Mouse (Mus musculus): Measurements from ENCODE around the gene Lalba. TPM values are rescaled to one million over a fixed set of nuclear protein-coding genes. Genes with fewer than 3 reads are reported as not detected.
A peak's percentile ranks its signal among the peaks of the same experiment; 100 is the strongest.

Lalba gene
- polyA plus RNA-seq, 1 experiment from 2014 or later, result not detected

GRCm38 (mm10) chr15:98512232-98512631 lies 29.7 kb upstream of the Lalba start:
- Histone ChIP-seq H3K27ac (replicated peaks) (no peak overlapping the region; the same call in 1 of the 2 replicates), H3K9me3 (replicated peaks) (no peaks in the 10 kb centered on the region), H3K9ac (no peak overlapping the region), H3K4me3 (replicated peaks) (no peak overlapping the region), H3K27me3 (no peaks in the 10 kb centered on the region), H3K36me3 (no peaks in the 10 kb centered on the region), H3K4me1 (peaks cover 10% of the 10 kb centered on the region), H3K4me2 (replicated peaks) (no peak overlapping the region)
- WGBS, result 63% methylated on average over 8 of the region's 8 CpGs
- no peak for ATAC-seq (ENCODE audit: insufficient number of reproducible peaks, low FRiP score, low TSS enrichment, low read depth)

DNA sequence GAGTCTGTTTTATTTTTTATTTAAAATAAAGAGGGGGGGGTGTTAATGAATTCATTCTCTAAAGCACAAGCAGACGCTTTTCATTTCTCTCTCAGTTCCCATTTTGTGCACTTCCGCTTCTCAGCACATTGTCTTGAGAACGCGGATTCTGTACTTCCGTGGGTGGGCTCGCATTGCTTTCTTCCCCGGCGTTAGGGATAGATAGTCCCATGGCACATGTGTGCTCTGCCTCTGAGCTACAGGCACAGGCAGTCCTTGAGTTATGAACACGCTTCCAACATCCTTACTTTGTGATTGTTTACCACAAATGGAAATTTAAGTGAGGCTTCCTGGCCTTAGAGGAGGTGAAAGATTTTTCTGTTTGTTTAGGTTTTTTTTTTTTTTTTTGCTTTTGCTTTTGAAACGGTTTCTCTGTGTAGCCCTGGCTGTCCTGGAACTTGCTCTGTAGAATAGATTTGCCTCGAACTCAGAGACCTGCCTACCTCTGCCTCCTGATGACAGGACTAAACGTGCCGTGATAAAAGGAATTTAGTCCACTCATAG lies 28.9 kb upstream of the Lalba start:
- H3K4me2 ChIP-seq (replicated peaks), result peak overlapping the region; percentile 53; the same call in 1 of the 2 replicates

DNA sequence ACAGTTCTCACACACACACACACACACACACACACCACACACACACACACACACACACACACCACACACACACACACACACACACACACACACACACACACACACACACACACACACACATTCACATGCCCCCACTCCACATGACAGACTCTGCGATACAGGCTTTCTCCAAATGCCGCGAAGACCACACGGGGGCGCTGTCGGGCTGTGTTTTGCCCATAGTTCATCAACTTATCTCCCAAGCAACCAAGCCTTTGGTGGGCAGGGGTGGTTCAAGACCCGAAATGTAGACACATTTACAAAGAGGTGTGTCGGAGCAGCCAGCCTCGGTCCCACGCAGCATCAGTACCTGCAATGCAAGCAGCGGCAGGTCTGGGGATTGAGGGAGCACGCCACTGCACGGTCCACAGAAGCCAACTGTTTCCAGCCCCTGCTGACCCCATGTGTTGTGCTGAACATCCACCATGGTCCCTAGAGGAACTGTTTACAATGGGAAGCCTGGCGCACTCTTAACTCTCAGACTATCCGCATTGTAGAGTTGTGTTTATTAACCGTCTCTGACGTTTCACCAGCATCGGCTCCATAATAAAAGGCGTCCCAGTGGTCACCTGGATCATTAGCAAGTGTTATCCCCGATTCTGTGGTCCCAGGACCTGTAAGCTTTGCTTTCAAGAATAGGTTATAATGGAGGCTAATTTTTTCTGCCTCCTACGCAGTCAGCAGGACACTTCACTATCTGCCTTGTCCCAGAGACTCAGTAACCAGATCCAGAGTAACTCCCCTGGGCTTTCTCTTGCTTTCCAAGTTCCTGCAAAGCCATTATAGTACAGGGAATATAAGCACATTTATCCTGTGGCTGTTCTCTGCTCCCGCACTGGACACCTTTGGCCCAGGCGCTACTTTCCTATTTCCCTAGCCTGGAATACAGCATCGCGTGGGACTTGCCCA lies 28.2 kb upstream of the Lalba start:
- WGBS, result 26% methylated on average over 25 of the region's 25 CpGs
- peak overlapping the region; percentile 53 for H3K4me2 ChIP-seq (replicated peaks)
- H3K27me3 ChIP-seq, result no peaks in the 10 kb centered on the region
- no peak for ATAC-seq (ENCODE audit: insufficient number of reproducible peaks, low FRiP score, low TSS enrichment, low read depth)
- H3K4me3 ChIP-seq (replicated peaks), result peak overlapping the region; percentile 29
- H3K9me3 ChIP-seq (replicated peaks), result no peaks in the 10 kb centered on the region
- peaks cover 10% of the 10 kb centered on the region for H3K4me1 ChIP-seq
- no peak overlapping the region for H3K9ac ChIP-seq
- no peaks in the 10 kb centered on the region for H3K36me3 ChIP-seq
- no peak overlapping the region for H3K27ac ChIP-seq (replicated peaks)

More for the DNA sequence above, 28.9 kb upstream of the Lalba start:
- Histone ChIP-seq H3K4me3 (replicated peaks) (no peak overlapping the region), H3K4me1 (peaks cover 10% of the 10 kb centered on the region), H3K9me3 (replicated peaks) (no peaks in the 10 kb centered on the region), H3K9ac (no peak overlapping the region), H3K27ac (replicated peaks) (no peak overlapping the region), H3K27me3 (no peaks in the 10 kb centered on the region), H3K36me3 (no peaks in the 10 kb centered on the region)
- 52% methylated on average over 13 of the region's 13 CpGs for WGBS
- no peak for ATAC-seq (ENCODE audit: insufficient number of reproducible peaks, low FRiP score, low TSS enrichment, low read depth)

- H3K4me3 ChIP-seq (replicated peaks), result no peak overlapping the region
- no peak for ATAC-seq (ENCODE audit: insufficient number of reproducible peaks, low FRiP score, low TSS enrichment, low read depth)
- WGBS, result 60% methylated on average over 2 of the region's 2 CpGs
Observed at GRCm38 (mm10) chr15:98509387-98509786, 26.9 kb upstream of the Lalba start.

GRCm38 (mm10) chr15:98507321-98507720 lies 24.8 kb upstream of the Lalba start:
- 86% methylated on average over 6 of the region's 6 CpGs for WGBS
- no peaks in the 10 kb centered on the region for H3K27me3 ChIP-seq
- H3K9ac ChIP-seq, result no peak overlapping the region
- no peaks in the 10 kb centered on the region for H3K36me3 ChIP-seq
- no peak for ATAC-seq (ENCODE audit: insufficient number of reproducible peaks, low FRiP score, low TSS enrichment, low read depth)
- H3K4me1 ChIP-seq, result peaks cover 18% of the 10 kb centered on the region
- H3K4me2 ChIP-seq (replicated peaks), result no peak overlapping the region
- H3K27ac ChIP-seq (replicated peaks), result no peak overlapping the region
- no peaks in the 10 kb centered on the region for H3K9me3 ChIP-seq (replicated peaks)
- H3K4me3 ChIP-seq (replicated peaks), result no peak overlapping the region

More at GRCm38 (mm10) chr15:98509387-98509786, 26.9 kb upstream of the Lalba start:
- Histone ChIP-seq H3K4me1 (peaks cover 14% of the 10 kb centered on the region), H3K36me3 (no peaks in the 10 kb centered on the region), H3K4me2 (replicated peaks) (no peak overlapping the region), H3K9ac (no peak overlapping the region), H3K27me3 (no peaks in the 10 kb centered on the region), H3K27ac (replicated peaks) (no peak overlapping the region), H3K9me3 (replicated peaks) (no peaks in the 10 kb centered on the region)

DNA sequence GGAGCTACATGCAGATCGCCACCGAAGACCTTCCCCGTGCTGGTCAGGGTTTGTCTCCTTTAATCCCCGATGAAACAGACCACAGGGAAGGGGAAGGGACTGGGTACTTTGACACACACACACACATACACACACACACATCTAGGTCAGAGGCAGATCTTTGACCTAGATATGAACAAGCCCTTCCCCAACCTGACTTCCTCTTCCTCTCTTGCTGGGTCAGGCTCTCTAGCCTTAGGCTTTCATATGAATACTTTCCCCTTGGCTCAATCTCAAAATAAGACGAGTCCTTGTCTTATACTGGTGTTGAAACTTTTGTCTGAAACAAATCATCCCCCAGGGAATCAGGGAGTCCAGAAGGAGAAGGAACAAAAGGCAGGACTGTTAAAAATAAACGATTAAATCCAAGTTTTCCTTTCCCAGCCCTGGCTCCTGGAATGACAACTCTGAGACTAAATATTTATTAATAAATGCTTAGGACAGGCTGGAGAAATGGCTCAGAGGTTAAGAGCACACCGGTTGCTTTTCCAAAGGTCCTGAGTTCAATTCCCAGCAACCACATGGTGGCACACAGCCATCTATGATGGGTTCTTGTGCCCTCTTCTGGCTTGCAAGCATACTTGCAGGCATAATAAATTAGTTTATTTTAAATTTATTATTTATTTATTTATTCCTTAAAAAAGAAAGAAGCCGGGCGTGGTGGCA lies 23.9 kb upstream of the Lalba start:
- no peak overlapping the region for H3K4me3 ChIP-seq (replicated peaks)
- no peak overlapping the region for H3K9ac ChIP-seq
- H3K27ac ChIP-seq (replicated peaks), result no peak overlapping the region
- no peaks in the 10 kb centered on the region for H3K27me3 ChIP-seq
- H3K4me2 ChIP-seq (replicated peaks), result no peak overlapping the region
- H3K4me1 ChIP-seq, result peaks cover 17% of the 10 kb centered on the region
- no peak for ATAC-seq (ENCODE audit: insufficient number of reproducible peaks, low FRiP score, low TSS enrichment, low read depth)
- no peaks in the 10 kb centered on the region for H3K36me3 ChIP-seq
- 78% methylated on average over 9 of the region's 9 CpGs for WGBS
- no peaks in the 10 kb centered on the region for H3K9me3 ChIP-seq (replicated peaks)

GRCm38 (mm10) chr15:98504514-98504913 lies 22.0 kb upstream of the Lalba start:
- Histone ChIP-seq H3K4me2 (replicated peaks) (no peak overlapping the region; the same call in 1 of the 2 replicates), H3K9ac (no peak overlapping the region), H3K4me3 (replicated peaks) (no peak overlapping the region), H3K27me3 (no peaks in the 10 kb centered on the region), H3K36me3 (no peaks in the 10 kb centered on the region), H3K4me1 (peaks cover 8% of the 10 kb centered on the region), H3K9me3 (replicated peaks) (no peaks in the 10 kb centered on the region), H3K27ac (replicated peaks) (no peak overlapping the region)
- 7% methylated on average over 18 of the region's 18 CpGs for WGBS
- ATAC-seq (ENCODE audit: insufficient number of reproducible peaks, low FRiP score, low TSS enrichment, low read depth), result no peak

DNA sequence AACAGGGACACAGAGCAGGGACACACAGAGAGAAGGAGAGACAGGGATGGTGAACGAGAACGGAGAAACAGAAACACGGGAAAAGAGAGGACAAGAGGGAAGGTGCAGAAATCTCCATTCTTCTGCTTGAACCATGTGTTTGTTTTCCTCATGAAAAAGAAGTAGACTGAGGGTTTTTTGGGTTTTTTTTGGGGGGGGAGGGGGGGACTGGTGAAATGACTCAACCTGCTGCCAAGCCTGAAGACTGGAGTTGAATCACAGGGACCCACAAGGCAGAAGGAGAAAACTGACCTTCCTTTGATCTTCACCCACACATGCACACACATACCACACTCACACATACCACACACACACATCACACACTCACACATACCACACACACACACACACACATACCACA lies 20.8 kb upstream of the Lalba start:
- Histone ChIP-seq H3K27me3 (no peaks in the 10 kb centered on the region), H3K4me3 (replicated peaks) (no peak overlapping the region), H3K4me2 (replicated peaks) (no peak overlapping the region), H3K36me3 (no peaks in the 10 kb centered on the region), H3K4me1 (peaks cover 8% of the 10 kb centered on the region), H3K9ac (no peak overlapping the region), H3K27ac (replicated peaks) (no peak overlapping the region), H3K9me3 (replicated peaks) (no peaks in the 10 kb centered on the region)
- WGBS, result 83% methylated on average over 3 of the region's 3 CpGs
- ATAC-seq (ENCODE audit: insufficient number of reproducible peaks, low FRiP score, low TSS enrichment, low read depth), result no peak

- Histone ChIP-seq H3K4me3 (replicated peaks) (no peak overlapping the region), H3K27ac (replicated peaks) (no peak overlapping the region), H3K9ac (no peak overlapping the region), H3K4me1 (no peaks in the 10 kb centered on the region), H3K9me3 (replicated peaks) (no peaks in the 10 kb centered on the region), H3K27me3 (no peaks in the 10 kb centered on the region), H3K4me2 (replicated peaks) (no peak overlapping the region), H3K36me3 (no peaks in the 10 kb centered on the region)
- WGBS, result 89% methylated on average over 17 of the region's 17 CpGs
- ATAC-seq (ENCODE audit: insufficient number of reproducible peaks, low FRiP score, low TSS enrichment, low read depth), result no peak
Observed at GRCm38 (mm10) chr15:98497631-98498030, 15.1 kb upstream of the Lalba start.

GRCm38 (mm10) chr15:98492102-98492501 lies 9.6 kb upstream of the Lalba start, which contains the start of gene Olfr279:
TSS of gene Olfr279 (plus strand) at chr15:98492402.
- H3K27me3 ChIP-seq, result no peaks in the 10 kb centered on the region
- no peak within 1 kb of the TSS for H3K9ac ChIP-seq
- H3K4me1 ChIP-seq, result no peaks in the 10 kb centered on the region
- WGBS, result 34% methylated on average over 4 of the region's 4 CpGs
- no peaks in the 10 kb centered on the region for H3K9me3 ChIP-seq (replicated peaks)
- no peak within 1 kb of the TSS for H3K4me2 ChIP-seq (replicated peaks)
- no peak within 1 kb of the TSS for H3K4me3 ChIP-seq (replicated peaks)
- no peak for ATAC-seq (ENCODE audit: insufficient number of reproducible peaks, low FRiP score, low TSS enrichment, low read depth)
- H3K36me3 ChIP-seq, result no peaks in the 10 kb centered on the region
- H3K27ac ChIP-seq (replicated peaks), result no peak within 1 kb of the TSS

DNA sequence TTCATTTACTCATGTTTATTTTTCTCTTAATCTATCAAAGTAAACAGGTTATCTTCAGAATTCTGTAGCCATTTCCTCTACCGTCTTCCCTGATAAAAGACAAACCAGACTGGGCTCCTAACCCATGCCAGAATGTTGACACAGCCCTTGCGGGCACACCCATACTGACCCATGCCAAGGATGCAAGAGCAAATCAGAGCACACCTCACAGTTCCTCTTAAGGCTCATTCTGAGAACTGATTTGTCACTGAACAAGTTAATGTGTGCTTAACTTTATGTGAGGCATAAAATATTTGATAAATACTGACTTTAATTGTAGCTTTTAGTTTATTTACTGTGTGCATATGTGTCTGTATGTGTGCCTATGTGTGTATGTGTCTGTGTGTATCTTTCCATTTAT lies 8.8 kb upstream of the Lalba start:
- Histone ChIP-seq H3K9me3 (replicated peaks) (no peaks in the 10 kb centered on the region), H3K4me1 (no peaks in the 10 kb centered on the region)
- 81% methylated on average over 2 of the region's 2 CpGs for WGBS

More for the DNA sequence above, 8.8 kb upstream of the Lalba start:
- Histone ChIP-seq H3K4me3 (replicated peaks) (no peak overlapping the region), H3K27ac (replicated peaks) (no peak overlapping the region), H3K4me2 (replicated peaks) (no peak overlapping the region), H3K36me3 (no peaks in the 10 kb centered on the region), H3K27me3 (no peaks in the 10 kb centered on the region), H3K9ac (no peak overlapping the region)
- no peak for ATAC-seq (ENCODE audit: insufficient number of reproducible peaks, low FRiP score, low TSS enrichment, low read depth)

Data from embryonic facial prominence, embryonic 15.5 days (tissue).